Mouse (Mus musculus) CH12.LX (cell line): ENCODE data around the gene Ngfr. TPM values are rescaled to one million over a fixed set of nuclear protein-coding genes. Genes with fewer than 3 reads are reported as not detected.

ENCODE experiments used
- DNase-seq: peaks from one replicate; pipeline ENCODE4 v3.0.0-alpha.2; 2013; ENCODE audit errors: extremely low read depth
- H3K27ac ChIP-seq: 2 replicates; pipeline ENCODE4 v1.5.1; 2012; ENCODE audit warnings: low read depth, mild to moderate bottlenecking, control low read depth, moderate library complexity; ENCODE audit not compliant: insufficient read depth
- H3K27me3 ChIP-seq: replicated peaks from 2 replicates; pipeline ENCODE3; 2012; ENCODE audit warnings: inconsistent platforms
- H3K36me3 ChIP-seq, 2 experiments: replicated peaks in 1 of 2; 2 replicates each; pipeline versions ENCODE3 to v1.6.1; 2012; ENCODE audit warnings: inconsistent platforms in 1 of 2, low read length in 1 of 2, mild to moderate bottlenecking in 1 of 2, mixed read lengths in 1 of 2, moderate library complexity in 1 of 2; ENCODE audit not compliant: control insufficient read depth in 1 of 2, insufficient read depth in 1 of 2
- H3K4me1 ChIP-seq, 2 experiments: 2 replicates each; pipeline ENCODE4 v1.6.1; 2012; ENCODE audit warnings: inconsistent platforms in 1 of 2, moderate library complexity in 1 of 2; ENCODE audit not compliant: insufficient read depth in 2 of 2, control insufficient read depth in 1 of 2
- H3K4me2 ChIP-seq: 2 replicates; pipeline ENCODE4 v1.6.1; 2012; ENCODE audit warnings: low read depth, mild to moderate bottlenecking, control low read depth; ENCODE audit not compliant: poor library complexity, insufficient read depth, severe bottlenecking
- H3K4me3 ChIP-seq, 3 experiments: fragments of 150-350 bp in 1 of 3; sonication (generic) in 1 of 3; replicated peaks in 1 of 3; 2 replicates each; pipeline versions ENCODE3 to v1.5.1; 2011 to 2012; ENCODE audit warnings: low read depth in 2 of 3, low read length in 2 of 3, mild to moderate bottlenecking in 2 of 3, moderate library complexity in 2 of 3, control low read depth in 1 of 3, improper control_type of control experiment in 1 of 3, inconsistent platforms in 1 of 3, mixed read lengths in 1 of 3; ENCODE audit not compliant: poor library complexity in 1 of 3
- H3K79me2 ChIP-seq: replicated peaks from 2 replicates; pipeline ENCODE4 v1.6.1; 2012; ENCODE audit warnings: mild to moderate bottlenecking, moderate library complexity; ENCODE audit not compliant: control insufficient read depth, poor library complexity, insufficient read depth, severe bottlenecking; ENCODE audit errors: extremely low read depth
- H3K9ac ChIP-seq: 2 replicates; pipeline ENCODE4 v1.6.1; 2012; ENCODE audit warnings: low read depth, mild to moderate bottlenecking, control low read depth, moderate library complexity; ENCODE audit not compliant: insufficient read depth
- H3K9me3 ChIP-seq: replicated peaks from 2 replicates; pipeline ENCODE3; 2012; ENCODE audit warnings: low read length, inconsistent platforms, mixed read lengths
- BHLHE40 ChIP-seq: IDR thresholded peaks from 2 replicates; pipeline ENCODE4 v1.6.1; 2011; ENCODE audit warnings: mild to moderate bottlenecking, low read depth, low read length, improper control_type of control experiment
- CHD2 ChIP-seq: IDR thresholded peaks from 2 replicates; pipeline ENCODE4 v1.6.1; 2011; ENCODE audit warnings: low read length, improper control_type of control experiment
- ELF1 ChIP-seq: IDR thresholded peaks from 2 replicates; pipeline ENCODE4 v1.6.1; 2014; ENCODE audit warnings: low read depth, mild to moderate bottlenecking, inconsistent platforms, low read length, improper control_type of control experiment
- EP300 ChIP-seq: IDR thresholded peaks from 2 replicates; pipeline ENCODE4 v1.6.1; 2011; ENCODE audit warnings: low read length, improper control_type of control experiment
- ETS1 ChIP-seq: conservative IDR thresholded peaks from 2 replicates; pipeline ENCODE4 v1.6.1; 2012; ENCODE audit warnings: low read depth, mild to moderate bottlenecking, inconsistent platforms, low read length, improper control_type of control experiment, moderate library complexity
- HCFC1 ChIP-seq: IDR thresholded peaks from 2 replicates; pipeline ENCODE4 v1.6.1; 2012; ENCODE audit warnings: low read depth, mild to moderate bottlenecking, inconsistent platforms, low read length, improper control_type of control experiment
- JUN ChIP-seq: IDR thresholded peaks from 2 replicates; pipeline ENCODE4 v1.6.1; 2011; ENCODE audit warnings: low read depth, mild to moderate bottlenecking, low read length, improper control_type of control experiment, moderate library complexity; ENCODE audit not compliant: insufficient read depth
- JUND ChIP-seq: conservative IDR thresholded peaks from 2 replicates; pipeline ENCODE4 v1.6.1; 2011; ENCODE audit warnings: low read depth, low read length, improper control_type of control experiment
- MAFK ChIP-seq: IDR thresholded peaks from 2 replicates; pipeline ENCODE4 v1.6.1; 2011; ENCODE audit warnings: low read length, improper control_type of control experiment; ENCODE audit not compliant: insufficient replicate concordance
- MAZ ChIP-seq: IDR thresholded peaks from 2 replicates; pipeline ENCODE4 v1.6.1; 2012; ENCODE audit warnings: low read depth, mild to moderate bottlenecking, inconsistent platforms, low read length, improper control_type of control experiment, moderate library complexity
- MEF2A ChIP-seq: IDR thresholded peaks from 2 replicates; pipeline ENCODE4 v1.6.1; 2014; ENCODE audit warnings: low read depth, mild to moderate bottlenecking, inconsistent platforms, low read length, improper control_type of control experiment, borderline replicate concordance
- MYC ChIP-seq: IDR thresholded peaks from 2 replicates; pipeline ENCODE4 v1.6.1; 2011; ENCODE audit warnings: low read depth, mild to moderate bottlenecking, improper control_type of control experiment, low read length
- NRF1 ChIP-seq: IDR thresholded peaks from 2 replicates; pipeline ENCODE4 v1.6.1; 2014; ENCODE audit warnings: low read depth, mild to moderate bottlenecking, inconsistent platforms, low read length, improper control_type of control experiment, moderate library complexity
- PAX5 ChIP-seq: IDR thresholded peaks from 2 replicates; pipeline ENCODE4 v1.6.1; 2012; ENCODE audit warnings: low read length, inconsistent platforms, mixed read lengths
- POLR2A ChIP-seq: IDR thresholded peaks from 2 replicates; pipeline ENCODE4 v1.6.1; 2011; ENCODE audit warnings: low read depth, mild to moderate bottlenecking, improper control_type of control experiment, low read length
- POLR2AphosphoS2 ChIP-seq: IDR thresholded peaks from 2 replicates; pipeline ENCODE4 v1.6.1; 2011; ENCODE audit warnings: low read depth, low read length, improper control_type of control experiment
- RAD21 ChIP-seq: IDR thresholded peaks from 2 replicates; pipeline ENCODE4 v1.6.1; 2011; ENCODE audit warnings: low read depth, mild to moderate bottlenecking, low read length, improper control_type of control experiment, moderate library complexity
- RCOR1 ChIP-seq: conservative IDR thresholded peaks from 2 replicates; pipeline ENCODE4 v1.6.1; 2012; ENCODE audit warnings: low read depth, mild to moderate bottlenecking, inconsistent platforms, low read length, improper control_type of control experiment
- SIN3A ChIP-seq: IDR thresholded peaks from 2 replicates; pipeline ENCODE4 v1.6.1; 2012; ENCODE audit warnings: low read length, improper control_type of control experiment, inconsistent platforms
- TCF12 ChIP-seq: IDR thresholded peaks from 2 replicates; pipeline ENCODE4 v1.6.1; 2014; ENCODE audit warnings: low read depth, mild to moderate bottlenecking, inconsistent platforms, low read length, improper control_type of control experiment
- UBTF ChIP-seq: IDR thresholded peaks from 2 replicates; pipeline ENCODE4 v1.6.1; 2012; ENCODE audit warnings: low read depth, mild to moderate bottlenecking, inconsistent platforms, low read length, improper control_type of control experiment, moderate library complexity
- USF2 ChIP-seq: conservative IDR thresholded peaks from 2 replicates; pipeline ENCODE4 v1.6.1; 2011; ENCODE audit warnings: low read depth, low read length, improper control_type of control experiment
- ZC3H11A ChIP-seq: IDR thresholded peaks from 2 replicates; pipeline ENCODE4 v1.6.1; 2012; ENCODE audit warnings: low read depth, mild to moderate bottlenecking, inconsistent platforms, low read length, improper control_type of control experiment
- ZNF384 ChIP-seq: IDR thresholded peaks from 2 replicates; pipeline ENCODE4 v1.6.1; 2012; ENCODE audit warnings: low read depth, low read length, improper control_type of control experiment, inconsistent platforms
- dilution Hi-C: fragments of 300-500 bp; cut with MboI; formaldehyde crosslinking; loops from 2 replicates; pipeline ENCODE4 v1.14.3; 2020; ENCODE audit warnings: low sequenced_read_pairs; ENCODE audit not compliant: extremely low pct_unique_long_range_greater_than_20kb, extremely low pct_ligation_motif_present
- in situ Hi-C: fragments of 300-500 bp; cut with MboI; formaldehyde crosslinking; loops from 3 replicates; pipeline ENCODE4 v1.14.3; 2019; ENCODE audit warnings: low sequenced_read_pairs, low pct_ligation_motif_present, low pct_unique_long_range_greater_than_20kb, mixed read lengths
- polyA plus RNA-seq: library from polyadenylated mRNA; unstranded; fragments of >175 nt; gene quantifications from 2 replicates; pipeline ENCODE4 v1.2.1, GENCODE M21; 2012; ENCODE audit warnings: low read depth; ENCODE audit not compliant: insufficient read length
- total RNA-seq, 2 experiments: library from RNA; depleted of rRNA; stranded (reverse); fragments of 300-350 nt in 1 of 2; fragments of >200 nt in 1 of 2; gene quantifications; 2 replicates each; pipeline ENCODE4 v1.2.3; 2012 to 2014

The Ngfr gene
- total and polyA plus RNA-seq, 3 experiments = not detected

DNA sequence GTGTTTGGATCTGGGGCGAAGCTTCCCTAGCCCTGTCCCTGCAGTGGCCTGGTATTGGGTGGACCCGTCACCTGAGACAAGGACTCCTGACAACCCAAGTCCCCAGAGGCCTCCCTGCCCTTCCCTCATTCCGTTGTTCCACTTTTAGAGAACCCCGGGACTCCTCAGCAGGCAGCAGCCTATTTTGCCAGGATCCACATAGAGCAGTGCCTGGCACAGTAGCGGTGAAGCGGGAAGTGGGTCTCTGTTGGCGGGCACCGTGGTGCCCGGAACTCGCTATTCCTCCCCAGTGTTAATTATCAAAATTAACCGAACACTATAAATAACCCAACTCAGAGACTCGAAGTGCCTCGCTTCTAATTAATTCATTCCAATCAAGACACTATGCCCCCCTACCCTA is 10.2 kb upstream of the Ngfr start:
- Histone ChIP-seq H3K36me3 (no peaks in the 10 kb centered on the region), H3K9me3 (no peaks in the 10 kb centered on the region), H3K4me3 (no peak overlapping the region), H3K9ac (no peak overlapping the region), H3K4me2 (no peak overlapping the region), H3K27ac (no peak overlapping the region), H3K79me2 (no peaks in the 10 kb centered on the region), H3K27me3 (peaks cover 99% of the 10 kb centered on the region), H3K4me1 (peaks cover 5 to 17% of the 10 kb centered on the region in 2 experiments)
- TF ChIP-seq CHD2 (no peak), RCOR1 (no peak), RAD21 (no peak), TCF12 (no peak), JUND (no peak), EP300 (no peak), PAX5 (no peak), ZNF384 (no peak), MEF2A (no peak), ELF1 (no peak), SIN3A (no peak), POLR2A (no peak), ZC3H11A (no peak), UBTF (no peak), MAZ (no peak), BHLHE40 (no peak), USF2 (no peak), HCFC1 (no peak), ETS1 (no peak)
- no peak for DNase-seq
- in situ Hi-C loops = no loop called here
- dilution Hi-C loops = no loop called here

DNA sequence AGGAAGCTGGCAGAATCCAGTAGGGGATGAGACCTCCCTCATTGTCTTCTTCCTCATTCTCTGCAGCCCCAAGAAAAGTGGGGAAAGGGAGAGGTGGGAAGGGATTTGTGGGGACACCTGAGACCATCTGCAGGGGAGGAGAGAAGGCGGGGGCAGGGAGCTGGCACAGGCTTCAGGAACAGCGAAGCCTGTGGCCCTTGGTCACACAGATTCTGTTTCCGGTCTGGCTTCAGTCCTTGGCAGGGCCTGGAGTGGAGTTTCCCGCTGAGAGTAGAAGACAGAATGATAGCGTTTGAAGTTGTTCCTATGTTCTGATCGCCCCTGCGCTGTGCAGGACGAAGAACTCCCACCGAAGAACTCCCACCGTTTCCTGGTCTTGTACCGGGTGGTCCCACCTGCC is 9.2 kb upstream of the Ngfr start:
- peaks cover 99% of the 10 kb centered on the region for H3K27me3 ChIP-seq
- no peak overlapping the region for H3K27ac ChIP-seq
- peaks cover 5 to 17% of the 10 kb centered on the region in 2 experiments for H3K4me1 ChIP-seq
- no peak overlapping the region for H3K4me2 ChIP-seq
- H3K36me3 ChIP-seq = no peaks in the 10 kb centered on the region
- DNase-seq = no peak
- H3K9me3 ChIP-seq = no peaks in the 10 kb centered on the region
- no peaks in the 10 kb centered on the region for H3K79me2 ChIP-seq
- in situ Hi-C loops = no loop called here
- dilution Hi-C loops = no loop called here
- no peak overlapping the region for H3K4me3 ChIP-seq
- no peak for TF ChIP-seq MAZ
- no peak for TF ChIP-seq NRF1
- no peak for TF ChIP-seq PAX5
- TF ChIP-seq USF2 = no peak
- no peak for TF ChIP-seq MYC
- TF ChIP-seq ELF1 = no peak
- no peak for TF ChIP-seq MEF2A
- no peak for TF ChIP-seq BHLHE40
- TF ChIP-seq RCOR1 = no peak
- no peak for TF ChIP-seq POLR2AphosphoS2
- no peak for TF ChIP-seq JUN
- no peak for TF ChIP-seq MAFK
- TF ChIP-seq ZNF384 = no peak
- TF ChIP-seq SIN3A = no peak
- TF ChIP-seq POLR2A = no peak
- no peak overlapping the region for H3K9ac ChIP-seq
